Mouse (Mus musculus) embryonic fibroblast, embryonic 13.5 days (primary cell): ENCODE results near the gene Sbf1. TPM values are rescaled to one million over a fixed set of nuclear protein-coding genes. Genes with fewer than 3 reads are reported as not detected.

Experiments used
- H3K27ac ChIP-seq: 2 replicates; pipeline ENCODE4 v1.5.1; 2012; ENCODE audit warnings: low read length, control low read depth, inconsistent platforms; ENCODE audit not compliant: insufficient read depth
- H3K4me1 ChIP-seq: 2 replicates; pipeline ENCODE4 v1.6.1; 2011; ENCODE audit warnings: low read length; ENCODE audit not compliant: control insufficient read depth, insufficient read depth
- H3K4me3 ChIP-seq: 2 replicates; pipeline ENCODE4 v1.5.1; 2011; ENCODE audit warnings: mild to moderate bottlenecking, control low read depth, low read length; ENCODE audit not compliant: insufficient read depth
- CTCF ChIP-seq: IDR thresholded peaks from 2 replicates; pipeline ENCODE4 v1.5.1; 2011; ENCODE audit warnings: mild to moderate bottlenecking, control low read depth, low read length, moderate library complexity, borderline replicate concordance; ENCODE audit not compliant: insufficient read depth
- POLR2A ChIP-seq: IDR thresholded peaks from 2 replicates; pipeline ENCODE4 v1.6.1; 2011; ENCODE audit warnings: low read depth, mild to moderate bottlenecking, control low read depth, low read length, moderate library complexity
- polyA plus RNA-seq: library from polyadenylated mRNA; stranded (reverse); fragments of >200 nt; gene quantifications from 2 replicates; pipeline ENCODE4 v1.2.4, GENCODE M21; 2011; ENCODE audit warnings: low read depth; ENCODE audit not compliant: missing spikeins, insufficient read length

Gene Sbf1
- polyA plus RNA-seq: 75.9 and 95.7 TPM in 2 replicates

- Histone ChIP-seq H3K4me1 (peaks cover 5% of the 10 kb centered on the region; the same call in 1 of the 2 replicates), H3K4me3 (peak within 1 kb of the TSS; percentile 72), H3K27ac (no peak within 1 kb of the TSS)
- TF ChIP-seq POLR2A (peak; percentile 78), CTCF (no peak)
Observed at GRCm38 (mm10) chr15:89315190-89315731, at the start of gene Sbf1. Gene Sbf1, minus strand, starts transcription at chr15:89315311.

GRCm38 (mm10) chr15:89363051-89363450 is 47.9 kb upstream of the Sbf1 start:
- no peak overlapping the region for H3K4me3 ChIP-seq
- H3K27ac ChIP-seq: no peak overlapping the region
- H3K4me1 ChIP-seq: no peaks in the 10 kb centered on the region
- TF ChIP-seq CTCF (no peak), POLR2A (no peak)

- TF ChIP-seq CTCF (no peak), POLR2A (no peak)
- Histone ChIP-seq H3K4me3 (no peak overlapping the region), H3K4me1 (no peaks in the 10 kb centered on the region), H3K27ac (no peak overlapping the region)
Observed at GRCm38 (mm10) chr15:89358784-89359183, 43.7 kb upstream of the Sbf1 start.

DNA sequence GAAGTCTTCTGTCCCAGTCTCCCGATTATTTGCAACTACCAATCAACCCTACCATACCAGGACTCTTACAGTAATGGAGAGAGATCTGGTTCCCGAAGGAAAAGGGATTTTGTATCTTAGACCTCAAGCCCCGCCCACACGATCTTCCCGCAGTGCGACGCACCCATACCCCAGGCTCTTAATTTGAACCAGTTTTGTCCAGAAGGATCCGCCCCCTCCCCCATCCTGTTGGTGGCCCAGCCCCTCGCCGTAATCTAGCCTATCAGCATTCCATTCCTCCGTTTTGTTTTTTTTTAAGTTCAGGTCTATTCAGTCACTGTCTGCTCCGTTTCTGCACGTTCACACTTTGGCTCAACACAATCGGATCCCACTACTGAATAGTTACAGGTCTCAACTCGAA is 41.3 kb upstream of the Sbf1 start:
- H3K4me3 ChIP-seq: peak overlapping the region; percentile 85
- peak; percentile 56 for TF ChIP-seq POLR2A
- no peak for TF ChIP-seq CTCF
- H3K4me1 ChIP-seq: no peaks in the 10 kb centered on the region
- H3K27ac ChIP-seq: peak overlapping the region; percentile 74

DNA sequence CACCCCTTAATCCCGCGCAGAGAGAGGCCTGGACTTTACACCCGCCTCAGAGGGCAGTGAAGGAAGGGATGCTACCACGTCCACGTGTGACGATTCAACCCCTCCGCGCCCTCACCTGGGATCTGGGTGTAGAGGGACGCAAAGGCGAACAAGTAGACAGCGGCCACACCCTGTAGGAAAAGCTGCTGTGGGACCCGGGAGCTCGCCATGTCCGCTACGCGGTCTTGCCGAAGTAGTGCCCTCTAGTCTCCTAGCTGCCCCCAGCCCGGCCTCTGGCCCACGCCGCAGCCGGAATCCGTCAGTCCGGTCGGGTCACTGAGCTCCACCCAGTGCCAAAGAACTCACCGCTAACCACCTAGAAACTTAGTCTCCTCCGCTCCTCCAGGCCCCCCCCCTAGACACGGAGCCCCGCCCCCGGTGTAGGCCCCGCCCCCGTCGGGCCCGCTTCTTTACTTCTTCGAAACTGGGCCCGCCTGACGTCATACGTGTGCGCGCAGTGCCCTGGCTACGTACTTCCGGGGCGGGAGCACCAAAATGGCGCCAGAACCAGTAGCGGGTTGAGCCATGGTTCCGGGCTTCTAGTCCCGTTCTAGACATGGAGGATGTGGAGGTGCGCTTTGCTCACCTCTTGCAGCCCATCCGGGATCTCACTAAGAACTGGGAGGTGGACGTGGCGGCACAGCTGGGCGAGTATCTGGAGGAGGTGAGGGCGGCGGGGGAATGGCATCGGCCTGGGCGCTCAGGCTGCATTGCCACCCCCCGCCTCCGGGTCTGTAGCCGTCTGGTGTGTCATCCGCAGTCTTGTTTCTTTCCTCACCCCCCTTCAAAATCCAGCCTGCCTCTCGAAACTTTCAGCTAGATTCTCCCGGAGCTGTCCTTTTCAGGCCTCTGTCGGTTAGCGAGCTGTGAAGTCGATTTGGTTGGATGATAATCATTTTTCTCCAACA is 40.4 kb upstream of the Sbf1 start, which contains the start of the genes Lmf2 and Ncaph2:
Lmf2 (minus strand) TSS at position 419 of the 947 bp plus-strand sequence.
Ncaph2 (plus strand) TSS at position 479 of the 947 bp plus-strand sequence.
- peak within 1 kb of the TSS; percentile 85 for H3K4me3 ChIP-seq
- peak within 1 kb of the TSS; percentile 74 for H3K27ac ChIP-seq
- no peaks in the 10 kb centered on the region for H3K4me1 ChIP-seq
- TF ChIP-seq POLR2A: peak; percentile 85
- TF ChIP-seq CTCF: no peak

DNA sequence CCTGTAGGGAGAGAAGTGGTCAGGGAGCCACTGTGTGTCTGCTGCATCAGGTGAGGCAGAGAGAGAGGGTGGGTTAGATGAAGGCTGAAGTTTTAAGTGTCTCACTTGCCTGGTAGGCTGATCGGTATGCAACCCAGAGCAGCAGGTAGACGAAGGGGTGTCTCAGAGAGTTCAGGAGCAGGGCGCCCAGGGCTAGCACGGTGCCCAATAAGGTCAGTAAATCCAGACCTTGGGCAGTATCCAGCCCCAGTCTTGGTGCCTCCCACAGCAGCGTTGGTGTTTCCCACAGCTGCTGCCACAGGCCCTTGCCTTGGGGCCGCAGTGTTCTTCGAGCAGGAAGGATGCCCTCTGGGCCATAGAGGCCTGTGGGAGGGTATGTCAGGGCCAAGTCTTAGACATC is 39.3 kb upstream of the Sbf1 start:
- Histone ChIP-seq H3K4me3 (peak overlapping the region; percentile 83), H3K27ac (no peak overlapping the region), H3K4me1 (no peaks in the 10 kb centered on the region)
- TF ChIP-seq POLR2A: no peak
- TF ChIP-seq CTCF: no peak

GRCm38 (mm10) chr15:89353837-89354236 is 38.7 kb upstream of the Sbf1 start:
- Histone ChIP-seq H3K4me3 (no peak overlapping the region), H3K4me1 (no peaks in the 10 kb centered on the region), H3K27ac (no peak overlapping the region)
- TF ChIP-seq CTCF: no peak
- TF ChIP-seq POLR2A: no peak

DNA sequence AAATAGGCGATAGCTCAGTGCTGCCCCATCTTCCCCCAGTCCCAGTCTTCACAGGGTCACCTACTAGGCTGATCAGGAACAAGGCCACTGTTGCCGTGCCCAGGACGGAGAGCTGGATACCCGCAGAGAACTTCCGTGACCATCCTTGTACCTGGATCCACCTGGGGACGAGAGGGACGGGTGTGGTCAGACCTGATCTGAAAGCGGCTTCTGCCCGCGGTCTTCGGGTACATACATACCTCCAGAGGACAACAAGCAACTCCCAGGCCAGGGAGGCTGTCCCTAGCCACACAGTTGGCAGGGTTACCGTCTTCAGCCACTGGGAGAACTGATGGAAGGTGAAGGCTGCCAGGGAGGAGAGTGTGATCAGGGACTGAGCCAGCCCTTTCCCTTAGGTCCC is 37.7 kb upstream of the Sbf1 start:
- Histone ChIP-seq H3K4me3 (no peak overlapping the region), H3K4me1 (no peaks in the 10 kb centered on the region), H3K27ac (no peak overlapping the region)
- TF ChIP-seq CTCF (no peak), POLR2A (no peak)

- Histone ChIP-seq H3K27ac (no peak overlapping the region), H3K4me1 (no peaks in the 10 kb centered on the region), H3K4me3 (no peak overlapping the region)
- TF ChIP-seq CTCF (no peak), POLR2A (no peak)
Observed at GRCm38 (mm10) chr15:89352054-89352453, 36.9 kb upstream of the Sbf1 start.

- Histone ChIP-seq H3K4me3 (no peak overlapping the region), H3K4me1 (no peaks in the 10 kb centered on the region), H3K27ac (no peak overlapping the region)
- TF ChIP-seq CTCF: no peak
- no peak for TF ChIP-seq POLR2A
Observed at GRCm38 (mm10) chr15:89351302-89351701, 36.2 kb upstream of the Sbf1 start.
